Mouse (Mus musculus): ENCODE results near the gene Esrrg. TPM values are rescaled to one million over a fixed set of nuclear protein-coding genes. Genes with fewer than 3 reads are reported as not detected.

The Esrrg gene
- polyA plus RNA-seq, 1 experiment: 0.27 TPM

- no peak for TF ChIP-seq POLR2A (IDR thresholded peaks at IDR 0.05; ENCODE audit: low read depth, low read length)
- TF ChIP-seq CTCF (IDR thresholded peaks at IDR 0.05; ENCODE audit: extremely low read depth, insufficient read depth, insufficient read length, insufficient replicate concordance): no peak
- Histone ChIP-seq H3K27me3 (ENCODE audit: control insufficient read depth, insufficient read depth, low read length) (no peaks in the 10 kb centered on the region), H3K4me3 (ENCODE audit: extremely low read depth, insufficient read depth, insufficient read length) (no peak overlapping the region), H3K4me1 (ENCODE audit: control insufficient read depth, insufficient read depth, insufficient read length) (no peaks in the 10 kb centered on the region), H3K36me3 (ENCODE audit: control insufficient read depth, insufficient read depth, low read length) (no peaks in the 10 kb centered on the region), H3K27ac (ENCODE audit: insufficient read depth, low read length) (no peak overlapping the region)
- 81% methylated on average over 3 of the region's 3 CpGs for WGBS
- DNase-seq (ENCODE audit: low read depth in 1 of 2, low spot score in 2 of 2): no peak
Measured at GRCm38 (mm10) chr1:187902176-187902575, 293.6 kb downstream of the Esrrg start.

GRCm38 (mm10) chr1:187904731-187905130 lies 296.1 kb downstream of the Esrrg start:
- no peak for DNase-seq (ENCODE audit: low read depth in 1 of 2, low spot score in 2 of 2)
- Histone ChIP-seq H3K36me3 (ENCODE audit: control insufficient read depth, insufficient read depth, low read length) (no peaks in the 10 kb centered on the region), H3K27ac (ENCODE audit: insufficient read depth, low read length) (no peak overlapping the region), H3K4me1 (ENCODE audit: control insufficient read depth, insufficient read depth, insufficient read length) (no peaks in the 10 kb centered on the region), H3K27me3 (ENCODE audit: control insufficient read depth, insufficient read depth, low read length) (no peaks in the 10 kb centered on the region), H3K4me3 (ENCODE audit: extremely low read depth, insufficient read depth, insufficient read length) (no peak overlapping the region)
- WGBS: 50% methylated on average over 4 of the region's 4 CpGs
- no peak for TF ChIP-seq CTCF (IDR thresholded peaks at IDR 0.05; ENCODE audit: extremely low read depth, insufficient read depth, insufficient read length, insufficient replicate concordance)

- no peak for TF ChIP-seq POLR2A (IDR thresholded peaks at IDR 0.05; ENCODE audit: low read depth, low read length)
- TF ChIP-seq CTCF (IDR thresholded peaks at IDR 0.05; ENCODE audit: extremely low read depth, insufficient read depth, insufficient read length, insufficient replicate concordance): no peak
- Histone ChIP-seq H3K36me3 (ENCODE audit: control insufficient read depth, insufficient read depth, low read length) (no peaks in the 10 kb centered on the region), H3K27ac (ENCODE audit: insufficient read depth, low read length) (no peak overlapping the region)
Measured at GRCm38 (mm10) chr1:187907407-187907806, 298.8 kb downstream of the Esrrg start.

GRCm38 (mm10) chr1:187907871-187908270 lies 299.3 kb downstream of the Esrrg start:
- no peak for DNase-seq (ENCODE audit: low read depth in 1 of 2, low spot score in 2 of 2)
- TF ChIP-seq POLR2A (IDR thresholded peaks at IDR 0.05; ENCODE audit: low read depth, low read length) (no peak), CTCF (IDR thresholded peaks at IDR 0.05; ENCODE audit: extremely low read depth, insufficient read depth, insufficient read length, insufficient replicate concordance) (no peak)
- H3K36me3 ChIP-seq (ENCODE audit: control insufficient read depth, insufficient read depth, low read length): no peaks in the 10 kb centered on the region
- no peak overlapping the region for H3K4me3 ChIP-seq (ENCODE audit: extremely low read depth, insufficient read depth, insufficient read length)
- 47% methylated on average over 3 of the region's 3 CpGs for WGBS
- no peak overlapping the region for H3K27ac ChIP-seq (ENCODE audit: insufficient read depth, low read length)
- no peaks in the 10 kb centered on the region for H3K27me3 ChIP-seq (ENCODE audit: control insufficient read depth, insufficient read depth, low read length)
- no peaks in the 10 kb centered on the region for H3K4me1 ChIP-seq (ENCODE audit: control insufficient read depth, insufficient read depth, insufficient read length)

More at GRCm38 (mm10) chr1:187907407-187907806, 298.8 kb downstream of the Esrrg start:
- no peaks in the 10 kb centered on the region for H3K27me3 ChIP-seq (ENCODE audit: control insufficient read depth, insufficient read depth, low read length)
- DNase-seq (ENCODE audit: low read depth in 1 of 2, low spot score in 2 of 2): no peak
- H3K4me1 ChIP-seq (ENCODE audit: control insufficient read depth, insufficient read depth, insufficient read length): no peaks in the 10 kb centered on the region
- 81% methylated on average over 7 of the region's 7 CpGs for WGBS
- no peak overlapping the region for H3K4me3 ChIP-seq (ENCODE audit: extremely low read depth, insufficient read depth, insufficient read length)

GRCm38 (mm10) chr1:187910718-187911117 lies 302.1 kb downstream of the Esrrg start:
- Histone ChIP-seq H3K27me3 (ENCODE audit: control insufficient read depth, insufficient read depth, low read length) (no peaks in the 10 kb centered on the region), H3K36me3 (ENCODE audit: control insufficient read depth, insufficient read depth, low read length) (no peaks in the 10 kb centered on the region), H3K4me1 (ENCODE audit: control insufficient read depth, insufficient read depth, insufficient read length) (no peaks in the 10 kb centered on the region), H3K4me3 (ENCODE audit: extremely low read depth, insufficient read depth, insufficient read length) (no peak overlapping the region), H3K27ac (ENCODE audit: insufficient read depth, low read length) (no peak overlapping the region)
- DNase-seq (ENCODE audit: low read depth in 1 of 2, low spot score in 2 of 2): no peak
- 79% methylated on average over 7 of the region's 7 CpGs for WGBS
- TF ChIP-seq CTCF (IDR thresholded peaks at IDR 0.05; ENCODE audit: extremely low read depth, insufficient read depth, insufficient read length, insufficient replicate concordance) (no peak), POLR2A (IDR thresholded peaks at IDR 0.05; ENCODE audit: low read depth, low read length) (no peak)

- no peak overlapping the region for H3K4me3 ChIP-seq (ENCODE audit: extremely low read depth, insufficient read depth, insufficient read length)
- H3K36me3 ChIP-seq (ENCODE audit: control insufficient read depth, insufficient read depth, low read length): no peaks in the 10 kb centered on the region
- H3K4me1 ChIP-seq (ENCODE audit: control insufficient read depth, insufficient read depth, insufficient read length): no peaks in the 10 kb centered on the region
- no peak for TF ChIP-seq POLR2A (IDR thresholded peaks at IDR 0.05; ENCODE audit: low read depth, low read length)
- TF ChIP-seq CTCF (IDR thresholded peaks at IDR 0.05; ENCODE audit: extremely low read depth, insufficient read depth, insufficient read length, insufficient replicate concordance): no peak
- H3K27ac ChIP-seq (ENCODE audit: insufficient read depth, low read length): no peak overlapping the region
- no peak for DNase-seq (ENCODE audit: low read depth in 1 of 2, low spot score in 2 of 2)
- no peaks in the 10 kb centered on the region for H3K27me3 ChIP-seq (ENCODE audit: control insufficient read depth, insufficient read depth, low read length)
- 79% methylated on average over 6 of the region's 6 CpGs for WGBS
Measured at GRCm38 (mm10) chr1:187911201-187911600, 302.6 kb downstream of the Esrrg start.

GRCm38 (mm10) chr1:187918303-187918702 lies 309.7 kb downstream of the Esrrg start:
- no peak overlapping the region for H3K4me3 ChIP-seq (ENCODE audit: extremely low read depth, insufficient read depth, insufficient read length)
- TF ChIP-seq POLR2A (IDR thresholded peaks at IDR 0.05; ENCODE audit: low read depth, low read length) (no peak), CTCF (IDR thresholded peaks at IDR 0.05; ENCODE audit: extremely low read depth, insufficient read depth, insufficient read length, insufficient replicate concordance) (no peak)
- no peaks in the 10 kb centered on the region for H3K27me3 ChIP-seq (ENCODE audit: control insufficient read depth, insufficient read depth, low read length)
- H3K4me1 ChIP-seq (ENCODE audit: control insufficient read depth, insufficient read depth, insufficient read length): no peaks in the 10 kb centered on the region
- H3K36me3 ChIP-seq (ENCODE audit: control insufficient read depth, insufficient read depth, low read length): no peaks in the 10 kb centered on the region
- H3K27ac ChIP-seq (ENCODE audit: insufficient read depth, low read length): no peak overlapping the region
- 88% methylated on average over 6 of the region's 6 CpGs for WGBS
- no peak for DNase-seq (ENCODE audit: low read depth in 1 of 2, low spot score in 2 of 2)
